Mouse (Mus musculus): ENCODE data around the gene Urm1. TPM values are rescaled to one million over a fixed set of nuclear protein-coding genes. Genes with fewer than 3 reads are reported as not detected.

The Urm1 gene
- polyA plus RNA-seq, 1 experiment from 2014 or later: 22.8 TPM

GRCm38 (mm10) chr2:29802827-29803201, 17.1 kb upstream of the Urm1 start:
- WGBS: under 1% methylated on average over 39 of the region's 39 CpGs
- H3K4me2 ChIP-seq: peak overlapping the region; percentile 89
- peak overlapping the region; percentile 95 for H3K4me3 ChIP-seq
- H3K4me1 ChIP-seq (replicated peaks): peaks cover 18% of the 10 kb centered on the region
- peaks cover 39% of the 10 kb centered on the region for H3K36me3 ChIP-seq
- H3K9ac ChIP-seq: peak overlapping the region; percentile 97
- no peak; the same call in 1 of the 2 replicates for ATAC-seq (ENCODE audit: low read depth)
- no peaks in the 10 kb centered on the region for H3K9me3 ChIP-seq
- no peaks in the 10 kb centered on the region for H3K27me3 ChIP-seq
- H3K27ac ChIP-seq (replicated peaks): peak overlapping the region; percentile 95

DNA sequence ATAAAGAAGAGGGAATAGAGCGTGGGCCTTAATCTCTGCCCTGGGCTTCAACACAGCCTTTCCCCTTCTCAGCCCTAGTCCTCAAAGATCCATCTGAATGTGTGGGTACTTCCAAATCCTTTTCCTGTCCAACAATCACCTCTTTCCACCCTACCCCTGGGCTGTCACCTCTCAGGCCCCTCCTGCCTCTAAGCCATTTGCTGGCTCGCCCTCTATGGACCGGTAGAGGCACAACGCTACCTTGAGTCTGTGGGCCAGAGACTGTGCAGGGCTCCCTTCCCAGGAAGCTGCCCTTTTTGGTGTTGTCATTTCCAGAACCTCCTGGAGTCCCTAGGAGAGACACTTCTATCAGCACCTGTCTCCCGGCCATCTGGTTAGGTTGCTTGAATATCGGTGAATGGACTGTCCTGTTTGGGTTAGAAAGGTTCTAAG, 16.5 kb upstream of the Urm1 start:
- Histone ChIP-seq H3K27me3 (no peaks in the 10 kb centered on the region), H3K4me3 (peak overlapping the region; percentile 95), H3K9me3 (no peaks in the 10 kb centered on the region), H3K4me1 (replicated peaks) (peaks cover 18% of the 10 kb centered on the region), H3K4me2 (peak overlapping the region; percentile 89), H3K27ac (replicated peaks) (peak overlapping the region; percentile 95), H3K36me3 (peaks cover 45% of the 10 kb centered on the region), H3K9ac (peak overlapping the region; percentile 97)
- WGBS: 23% methylated on average over 6 of the region's 6 CpGs
- ATAC-seq (ENCODE audit: low read depth): peak; percentile 43

DNA sequence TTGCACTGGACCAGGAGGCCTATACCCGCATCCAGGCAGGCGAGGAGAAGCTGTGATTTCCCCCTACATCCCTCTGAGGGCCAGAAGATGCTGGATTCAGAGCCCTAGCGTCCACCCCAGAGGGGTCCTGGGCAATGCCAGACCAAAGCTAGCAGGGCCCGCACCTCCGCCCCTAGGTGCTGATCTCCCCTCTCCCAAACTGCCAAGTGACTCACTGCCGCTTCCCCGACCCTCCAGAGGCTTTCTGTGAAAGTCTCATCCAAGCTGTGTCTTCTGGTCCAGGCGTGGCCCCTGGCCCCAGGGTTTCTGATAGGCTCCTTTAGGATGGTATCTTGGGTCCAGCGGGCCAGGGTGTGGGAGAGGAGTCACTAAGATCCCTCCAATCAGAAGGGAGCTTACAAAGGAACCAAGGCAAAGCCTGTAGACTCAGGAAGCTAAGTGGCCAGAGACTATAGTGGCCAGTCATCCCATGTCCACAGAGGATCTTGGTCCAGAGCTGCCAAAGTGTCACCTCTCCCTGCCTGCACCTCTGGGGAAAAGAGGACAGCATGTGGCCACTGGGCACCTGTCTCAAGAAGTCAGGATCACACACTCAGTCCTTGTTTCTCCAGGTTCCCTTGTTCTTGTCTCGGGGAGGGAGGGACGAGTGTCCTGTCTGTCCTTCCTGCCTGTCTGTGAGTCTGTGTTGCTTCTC, 4.0 kb upstream of the Urm1 start:
- no peaks in the 10 kb centered on the region for H3K27me3 ChIP-seq
- peaks cover 60% of the 10 kb centered on the region for H3K36me3 ChIP-seq
- H3K9me3 ChIP-seq: no peaks in the 10 kb centered on the region
- 84% methylated on average over 11 of the region's 11 CpGs for WGBS
- no peak overlapping the region for H3K27ac ChIP-seq (replicated peaks)
- no peak overlapping the region for H3K4me3 ChIP-seq
- no peak for ATAC-seq (ENCODE audit: low read depth)
- peaks cover 19% of the 10 kb centered on the region for H3K4me1 ChIP-seq (replicated peaks)
- H3K9ac ChIP-seq: no peak overlapping the region
- H3K4me2 ChIP-seq: no peak overlapping the region

DNA sequence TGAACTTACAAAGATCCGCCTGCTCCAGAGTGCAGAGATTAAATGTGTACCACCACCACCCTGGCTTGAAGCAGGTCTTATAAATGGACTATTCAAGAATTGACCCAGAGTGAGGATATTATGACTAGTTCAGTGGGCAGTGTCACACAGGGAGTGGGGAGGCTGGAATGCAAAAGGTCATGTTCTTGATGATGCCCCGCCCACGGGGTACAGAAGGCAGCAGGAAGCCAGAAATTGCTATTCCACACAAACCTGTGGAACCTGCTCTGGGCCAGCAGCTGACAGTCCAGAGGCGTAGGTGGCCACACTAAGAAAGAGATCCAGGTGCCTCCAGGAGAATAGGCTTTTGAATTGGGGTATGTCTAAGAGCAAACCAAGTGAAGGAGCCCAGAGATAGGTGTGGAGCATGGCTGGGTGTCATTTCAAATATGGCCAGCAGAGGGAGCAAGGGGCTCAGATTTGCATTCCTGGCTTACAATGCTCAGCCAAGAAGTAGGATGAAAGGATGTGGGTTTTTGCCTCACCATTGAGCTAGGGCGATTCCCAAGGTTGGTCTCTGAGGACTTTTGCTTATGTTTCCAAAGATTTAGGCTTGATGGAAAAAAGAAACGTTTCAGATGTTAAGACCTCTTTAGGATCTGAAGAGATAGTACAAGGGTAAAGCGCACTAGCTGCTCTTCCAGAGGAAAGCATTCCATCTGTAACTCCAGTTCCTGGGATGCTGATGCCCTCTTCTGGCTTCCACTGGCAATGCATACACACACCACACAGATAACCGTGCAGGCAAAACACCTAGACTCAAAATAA, 2.2 kb upstream of the Urm1 start:
- Histone ChIP-seq H3K27me3 (no peaks in the 10 kb centered on the region), H3K9ac (no peak overlapping the region), H3K36me3 (peaks cover 42% of the 10 kb centered on the region), H3K4me2 (peak overlapping the region; percentile 21; the same call in 1 of the 2 replicates), H3K4me1 (replicated peaks) (peaks cover 22% of the 10 kb centered on the region), H3K4me3 (no peak overlapping the region), H3K9me3 (no peaks in the 10 kb centered on the region), H3K27ac (replicated peaks) (peak overlapping the region; percentile 30)
- WGBS: 35% methylated on average over 8 of the region's 8 CpGs
- ATAC-seq (ENCODE audit: low read depth): peak; percentile 69

DNA sequence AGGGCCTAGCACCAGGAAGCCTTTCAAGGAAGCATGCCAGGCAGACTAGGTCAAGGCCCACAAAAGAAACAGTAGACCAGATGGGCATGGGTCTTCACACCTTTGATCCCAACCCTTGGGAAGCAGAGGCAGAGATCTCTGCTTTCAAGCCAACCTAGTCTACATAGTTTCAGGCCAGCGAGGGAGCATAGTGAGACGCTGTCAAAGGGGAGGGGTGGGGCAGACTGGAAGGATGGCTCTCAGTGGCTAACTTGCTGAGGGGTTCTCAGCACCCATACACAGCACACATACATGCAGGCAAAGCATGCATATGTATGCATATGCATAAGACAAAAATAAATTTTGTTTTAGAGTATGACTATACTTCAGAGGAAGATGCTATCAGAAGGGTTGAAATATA, 512 bp upstream of the Urm1 start:
- Histone ChIP-seq H3K27me3 (no peaks in the 10 kb centered on the region), H3K36me3 (peaks cover 25% of the 10 kb centered on the region), H3K4me3 (no peak overlapping the region), H3K4me2 (peak overlapping the region; percentile 71), H3K4me1 (replicated peaks) (peaks cover 22% of the 10 kb centered on the region), H3K27ac (replicated peaks) (peak overlapping the region; percentile 98), H3K9me3 (no peaks in the 10 kb centered on the region), H3K9ac (peak overlapping the region; percentile 76)
- no peak for ATAC-seq (ENCODE audit: low read depth)
- 5% methylated on average over 2 of the region's 2 CpGs for WGBS

DNA sequence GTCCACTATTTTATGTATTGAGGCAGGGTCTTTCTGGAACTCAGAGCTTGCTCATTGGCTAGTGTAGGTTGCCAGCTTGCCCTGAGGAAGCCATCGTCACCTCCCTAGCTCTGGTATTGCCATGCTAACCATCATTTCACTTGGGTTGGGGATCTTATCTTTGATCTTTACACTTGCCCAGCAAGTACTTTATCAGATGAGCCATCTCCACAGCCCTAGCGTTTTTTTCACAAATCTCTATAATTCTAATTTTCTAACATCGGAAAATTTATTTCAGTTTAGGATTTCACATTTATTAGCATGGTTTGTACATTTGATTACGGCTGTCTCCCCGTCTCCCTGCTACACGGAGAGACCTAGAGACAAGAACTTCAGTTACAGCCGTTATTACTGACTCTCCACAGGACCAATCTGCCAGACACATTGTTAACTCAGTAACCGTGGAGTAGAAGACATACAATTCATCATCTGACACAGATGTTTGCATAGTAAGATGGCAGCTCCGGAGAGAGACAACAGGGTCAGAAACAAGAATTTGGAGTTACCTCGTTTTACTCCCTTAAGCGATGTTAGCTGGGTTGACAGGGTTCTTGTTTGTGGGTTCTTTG, 6.5 kb downstream of the Urm1 start:
- Histone ChIP-seq H3K4me2 (peak overlapping the region; percentile 74), H3K27ac (replicated peaks) (peak overlapping the region; percentile 96), H3K4me1 (replicated peaks) (peaks cover 22% of the 10 kb centered on the region), H3K9ac (peak overlapping the region; percentile 82), H3K4me3 (peak overlapping the region; percentile 93), H3K36me3 (peaks cover 5% of the 10 kb centered on the region; the same call in 1 of the 2 replicates), H3K9me3 (no peaks in the 10 kb centered on the region), H3K27me3 (no peaks in the 10 kb centered on the region)
- ATAC-seq (ENCODE audit: low read depth): peak; percentile 56; the same call in 1 of the 2 replicates
- 5% methylated on average over 11 of the region's 11 CpGs for WGBS

DNA sequence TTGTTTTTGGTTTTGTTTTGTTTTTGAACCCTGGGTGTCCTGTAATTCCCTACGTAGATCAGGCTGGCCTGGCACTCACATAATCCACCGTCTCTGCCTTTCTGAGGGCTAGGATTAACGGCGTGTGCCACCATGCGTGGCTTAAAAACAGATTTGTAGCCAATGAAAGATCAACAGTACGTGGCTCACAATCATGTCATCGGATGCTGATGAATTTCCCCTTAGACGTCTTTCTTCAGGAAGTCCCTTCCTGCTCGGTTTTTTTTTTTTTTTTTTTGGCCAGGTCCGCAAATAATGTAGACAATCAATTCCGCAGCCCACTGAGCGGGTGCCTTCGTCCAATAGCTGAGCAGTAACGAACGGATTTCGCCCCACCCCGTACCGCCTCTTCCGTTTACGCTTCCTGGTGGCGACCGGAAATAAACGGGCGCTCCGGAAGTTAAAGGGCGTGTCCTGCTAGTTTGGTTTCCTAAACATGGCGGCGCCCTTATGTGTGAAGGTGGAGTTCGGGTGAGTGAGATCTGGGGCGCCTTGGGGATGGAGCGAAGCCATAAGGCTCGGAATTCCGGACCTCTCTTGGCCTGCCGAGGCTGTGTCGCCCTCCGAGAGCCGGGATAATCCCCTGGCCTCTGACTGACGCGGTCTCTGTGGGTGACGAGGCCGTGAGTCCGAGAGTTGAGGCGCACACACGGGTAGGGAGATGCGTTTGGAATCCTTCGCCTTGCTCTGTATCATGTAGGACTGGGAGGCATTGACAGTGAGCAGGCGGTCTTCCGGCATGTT, 7.2 kb downstream of the Urm1 start:
- WGBS: under 1% methylated on average over 48 of the region's 48 CpGs
- peaks cover 5% of the 10 kb centered on the region; the same call in 1 of the 2 replicates for H3K36me3 ChIP-seq

GRCm38 (mm10) chr2:29827709-29828024, 7.8 kb downstream of the Urm1 start:
- 5% methylated on average over 12 of the region's 12 CpGs for WGBS
- Histone ChIP-seq H3K9me3 (no peaks in the 10 kb centered on the region), H3K36me3 (peaks cover 8% of the 10 kb centered on the region; the same call in 1 of the 2 replicates), H3K27me3 (no peaks in the 10 kb centered on the region), H3K4me3 (peak overlapping the region; percentile 93), H3K27ac (replicated peaks) (peak overlapping the region; percentile 56; the same call in 1 of the 2 replicates), H3K9ac (peak overlapping the region; percentile 85), H3K4me1 (replicated peaks) (peaks cover 22% of the 10 kb centered on the region), H3K4me2 (peak overlapping the region; percentile 88)
- ATAC-seq (ENCODE audit: low read depth): 0 out of 2 replicates have a peak, but pooled peaks have one; percentile 2

More for the DNA sequence above, 7.2 kb downstream of the Urm1 start:
- Histone ChIP-seq H3K4me2 (peak overlapping the region; percentile 88), H3K4me3 (peak overlapping the region; percentile 93), H3K4me1 (replicated peaks) (peaks cover 22% of the 10 kb centered on the region), H3K9me3 (no peaks in the 10 kb centered on the region), H3K27me3 (no peaks in the 10 kb centered on the region), H3K27ac (replicated peaks) (peak overlapping the region; percentile 96), H3K9ac (peak overlapping the region; percentile 85)
- peak; percentile 97 for ATAC-seq (ENCODE audit: low read depth)

GRCm38 (mm10) chr2:29831106-29831505, 11.2 kb downstream of the Urm1 start:
- no peak for ATAC-seq (ENCODE audit: low read depth)
- H3K36me3 ChIP-seq: peaks cover 23% of the 10 kb centered on the region
- WGBS: 85% methylated on average over 4 of the region's 4 CpGs
- H3K4me1 ChIP-seq (replicated peaks): peaks cover 37% of the 10 kb centered on the region
- H3K9me3 ChIP-seq: no peaks in the 10 kb centered on the region
- H3K4me3 ChIP-seq: no peak overlapping the region
- no peak overlapping the region for H3K4me2 ChIP-seq
- no peak overlapping the region for H3K9ac ChIP-seq
- H3K27ac ChIP-seq (replicated peaks): no peak overlapping the region
- no peaks in the 10 kb centered on the region for H3K27me3 ChIP-seq

DNA sequence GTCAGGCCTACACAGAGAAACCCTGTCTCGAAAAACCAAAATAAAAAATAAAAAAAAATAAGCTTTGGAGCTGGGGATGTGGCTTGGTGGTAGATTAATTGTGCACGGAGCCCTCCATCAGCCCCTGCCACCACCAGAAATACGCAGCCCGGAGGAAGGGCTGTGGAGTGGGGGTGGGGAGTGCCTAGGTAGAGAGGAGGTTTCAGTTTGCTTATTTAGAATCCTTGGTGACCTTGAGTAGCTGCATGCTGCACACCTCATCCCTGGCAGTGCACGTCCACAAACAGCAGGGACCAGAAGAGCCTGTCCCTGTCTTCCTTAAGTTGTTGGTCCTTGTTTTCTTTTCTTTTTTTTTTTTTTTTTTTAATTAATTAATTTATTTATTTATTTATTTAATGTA, 13.9 kb downstream of the Urm1 start:
- Histone ChIP-seq H3K9me3 (no peaks in the 10 kb centered on the region), H3K9ac (no peak overlapping the region)
- 93% methylated on average over 5 of the region's 5 CpGs for WGBS

GRCm38 (mm10) chr2:29835391-29835899, 15.6 kb downstream of the Urm1 start:
- H3K4me1 ChIP-seq (replicated peaks): peaks cover 52% of the 10 kb centered on the region
- H3K27ac ChIP-seq (replicated peaks): peak overlapping the region; percentile 84
- peak overlapping the region; percentile 47; the same call in 1 of the 2 replicates for H3K9ac ChIP-seq
- H3K36me3 ChIP-seq: peaks cover 35% of the 10 kb centered on the region
- peak; percentile 29 for ATAC-seq (ENCODE audit: low read depth)
- no peaks in the 10 kb centered on the region for H3K27me3 ChIP-seq
- no peak overlapping the region for H3K4me2 ChIP-seq
- H3K9me3 ChIP-seq: no peaks in the 10 kb centered on the region
- WGBS: 24% methylated on average over 2 of the region's 2 CpGs
- no peak overlapping the region for H3K4me3 ChIP-seq

More for the DNA sequence above, 13.9 kb downstream of the Urm1 start:
- no peak for ATAC-seq (ENCODE audit: low read depth)
- peaks cover 35% of the 10 kb centered on the region for H3K36me3 ChIP-seq
- H3K4me1 ChIP-seq (replicated peaks): peaks cover 38% of the 10 kb centered on the region
- no peak overlapping the region for H3K27ac ChIP-seq (replicated peaks)
- H3K4me2 ChIP-seq: no peak overlapping the region
- no peaks in the 10 kb centered on the region for H3K27me3 ChIP-seq
- no peak overlapping the region for H3K4me3 ChIP-seq
